Mouse (Mus musculus): ENCODE measurements around the gene Car6.

- TF ChIP-seq ZNF384 (IDR thresholded peaks at IDR 0.05; ENCODE audit: low read depth, low read length) (no peak), HCFC1 (IDR thresholded peaks at IDR 0.05; ENCODE audit: borderline replicate concordance, insufficient read depth, low read length) (no peak), ZC3H11A (IDR thresholded peaks at IDR 0.05; ENCODE audit: borderline replicate concordance, low read depth, low read length) (no peak), CHD2 (IDR thresholded peaks at IDR 0.05; ENCODE audit: low read depth, low read length) (no peak), MAFK (IDR thresholded peaks at IDR 0.05; ENCODE audit: insufficient read depth, low read depth, low read length) (no peak)
Measured at GRCm38 (mm10) chr4:150236031-150236430, 34.9 kb upstream of the Car6 start.
